Mouse (Mus musculus) embryo, embryonic 11.5 days (tissue): Measurements from ENCODE around the gene Wnk2.
A peak's percentile ranks its signal among the peaks of the same experiment; 100 is the strongest.

ENCODE experiments used
- DNase-seq: peaks from one replicate; pipeline ENCODE4 v3.0.0-alpha.2; 2012; ENCODE audit warnings: low read depth, low spot score

Gene Wnk2

DNA sequence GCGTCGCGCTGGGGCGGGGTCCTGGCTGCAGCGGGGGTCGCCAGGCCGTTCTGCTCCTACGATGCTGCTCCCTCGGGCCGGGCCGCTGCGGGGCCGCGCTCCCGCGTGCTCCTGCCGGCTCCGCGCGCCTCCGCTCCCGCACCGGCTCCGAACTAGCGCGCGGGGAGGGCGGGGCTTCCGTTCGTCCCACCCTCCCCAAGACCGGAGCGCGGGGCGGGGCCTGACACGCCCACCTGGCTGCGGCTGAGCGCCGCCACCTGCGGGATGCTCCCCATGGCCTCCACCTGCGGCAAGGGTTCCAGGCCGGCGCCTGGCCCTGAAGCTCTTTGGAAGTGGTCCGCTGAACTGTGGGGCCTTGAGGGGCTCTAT is at the start of gene Wnk2:
Gene Wnk2, minus strand, starts transcription at position 157 of the 369 bp plus-strand sequence.
- DNase-seq: no peak

DNA sequence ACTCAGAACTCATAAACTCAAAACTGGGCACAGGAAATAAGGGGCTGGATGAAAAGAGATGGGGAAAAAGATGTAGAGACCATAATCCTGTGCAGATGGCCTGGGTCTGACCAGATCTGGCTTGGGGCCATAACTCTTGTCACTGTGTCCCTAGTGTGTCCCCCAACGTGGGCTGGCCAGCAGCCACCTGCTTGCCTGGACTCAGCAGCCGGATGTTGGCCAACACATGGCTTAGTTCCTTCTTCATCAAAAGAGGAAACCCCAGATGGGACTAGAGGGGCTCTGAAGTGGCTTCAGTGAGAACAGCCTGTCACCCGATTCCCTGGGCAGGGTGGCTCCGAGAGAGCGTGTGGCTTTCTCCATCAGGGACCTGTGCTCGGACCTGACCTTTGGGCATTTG is 49.0 kb upstream of the Wnk2 start:
- no peak for DNase-seq

DNA sequence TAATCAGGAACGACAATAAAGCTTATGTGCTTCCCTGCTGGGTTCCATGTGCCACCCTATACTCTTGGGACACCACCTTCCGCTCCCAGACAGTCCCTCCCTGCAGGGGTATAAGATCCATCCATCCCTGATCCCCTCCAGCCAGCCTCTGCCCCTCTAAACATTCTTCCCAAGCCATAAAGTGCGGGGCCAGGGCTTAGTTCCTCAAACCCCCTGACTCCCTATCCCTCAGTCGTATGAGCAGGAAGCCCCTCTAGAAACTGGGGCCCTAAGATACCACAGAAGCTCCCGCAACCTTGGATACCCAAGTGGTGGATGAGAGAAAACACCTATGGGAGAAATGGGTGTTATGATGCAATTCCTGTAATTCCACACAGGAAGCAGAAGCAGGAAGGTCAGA is 48.4 kb upstream of the Wnk2 start:
- no peak for DNase-seq

DNA sequence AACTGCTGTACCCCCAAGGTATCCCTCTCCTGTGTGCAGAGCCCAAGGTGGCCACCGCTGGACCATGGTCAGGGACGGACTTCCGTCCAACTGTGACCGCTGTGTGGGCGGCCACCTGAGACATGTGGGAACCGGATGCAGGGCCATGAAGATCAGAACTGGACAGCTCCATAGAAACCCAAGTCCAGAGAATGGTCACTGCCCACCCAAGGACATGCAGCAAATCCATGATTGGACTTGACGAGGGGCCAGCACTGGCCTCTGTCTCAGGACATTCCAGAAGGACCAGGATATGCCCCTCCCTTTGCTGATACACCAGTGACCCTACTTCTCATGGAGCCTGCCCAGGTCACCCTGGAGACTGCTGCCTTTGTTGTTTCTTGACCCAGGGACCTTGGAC is 47.8 kb upstream of the Wnk2 start:
- no peak for DNase-seq

DNA sequence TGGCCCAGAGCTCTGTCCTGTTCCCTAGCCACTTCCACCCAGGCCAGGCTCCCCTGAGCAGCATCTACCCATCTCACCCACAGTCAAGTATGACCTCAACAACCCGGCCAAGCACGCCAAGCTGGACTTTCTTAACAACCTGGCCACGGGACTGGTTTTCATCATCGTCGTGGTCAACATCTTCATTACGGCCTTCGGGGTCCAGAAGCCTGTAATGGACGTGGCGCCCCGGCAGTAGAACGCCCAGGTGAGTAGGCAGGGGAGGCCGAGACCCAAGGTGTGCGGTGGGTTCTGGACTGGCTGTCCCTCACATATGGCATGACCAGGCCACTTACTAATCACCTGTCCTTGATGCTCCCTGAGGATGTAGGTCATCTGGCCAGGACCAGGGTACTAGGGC is 47.0 kb upstream of the Wnk2 start:
- DNase-seq: no peak

DNA sequence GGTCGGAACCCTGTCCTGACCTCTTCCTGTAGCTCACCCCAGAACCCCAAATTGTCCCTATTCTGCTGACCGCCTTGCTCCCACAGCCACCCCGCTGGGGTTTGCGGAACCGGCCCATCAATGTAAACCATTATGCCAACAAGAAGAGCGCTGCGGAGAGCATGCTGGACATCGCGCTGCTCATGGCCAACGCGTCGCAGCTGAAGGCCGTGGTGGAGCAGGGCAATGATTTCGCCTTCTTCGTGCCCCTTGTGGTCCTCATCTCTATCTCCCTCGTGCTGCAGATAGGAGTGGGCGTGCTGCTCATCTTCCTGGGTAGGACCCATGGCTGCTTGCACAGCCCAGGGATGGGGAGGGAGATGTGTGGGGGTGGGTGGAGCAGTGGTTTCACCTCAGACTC is 45.8 kb upstream of the Wnk2 start:
- DNase-seq: no peak

DNA sequence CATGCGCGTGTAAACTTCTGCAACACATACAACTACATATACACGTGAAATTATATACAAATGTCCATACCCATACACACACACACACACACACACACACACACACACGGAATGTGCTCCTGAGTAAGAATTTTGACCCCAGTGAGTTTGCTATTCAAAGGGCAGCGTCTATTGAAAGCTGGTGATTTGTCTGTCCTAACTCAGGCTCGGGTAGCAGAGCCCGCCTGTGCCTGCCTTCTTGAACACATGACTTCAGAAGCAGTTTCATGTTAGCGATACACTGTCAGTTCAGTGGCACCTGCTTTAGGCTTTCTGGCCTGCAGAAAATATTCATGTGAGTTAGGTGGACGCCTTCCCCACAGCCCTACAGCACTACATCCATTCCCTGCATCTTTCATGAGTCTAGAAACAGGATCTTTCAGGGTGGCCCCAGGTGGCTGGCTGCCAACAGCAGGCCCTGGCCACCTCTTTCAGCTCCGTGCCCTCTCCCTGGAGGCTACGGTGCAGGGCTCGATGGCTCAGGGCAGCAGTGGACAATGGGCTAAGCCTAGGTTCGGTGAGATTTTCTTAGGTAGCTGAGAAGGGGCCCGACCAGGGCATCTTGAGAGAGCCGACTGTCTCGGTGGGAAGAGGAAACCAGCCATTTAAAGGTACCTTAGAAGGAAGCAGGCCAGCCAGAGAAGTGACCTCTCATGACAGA is 44.5 kb upstream of the Wnk2 start:
- DNase-seq: no peak

DNA sequence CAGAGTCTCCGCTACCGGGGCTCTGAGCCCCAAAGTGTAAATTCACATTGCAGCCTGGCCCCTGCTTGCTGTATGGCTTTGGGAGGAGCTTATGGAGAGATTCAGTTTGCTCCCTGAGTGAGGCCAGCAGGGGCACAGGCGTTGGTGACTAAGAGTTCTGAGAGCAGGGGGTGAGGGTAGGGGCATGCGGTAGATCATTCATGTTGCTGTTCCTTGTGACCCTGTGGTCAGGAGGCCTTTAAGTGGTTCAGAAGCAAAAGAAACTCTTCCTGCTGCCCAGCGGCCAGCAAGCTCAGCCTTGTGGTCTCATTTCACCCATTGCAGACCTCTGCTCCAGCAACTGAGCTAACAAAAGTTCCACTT is 43.8 kb upstream of the Wnk2 start:
- DNase-seq: no peak

DNA sequence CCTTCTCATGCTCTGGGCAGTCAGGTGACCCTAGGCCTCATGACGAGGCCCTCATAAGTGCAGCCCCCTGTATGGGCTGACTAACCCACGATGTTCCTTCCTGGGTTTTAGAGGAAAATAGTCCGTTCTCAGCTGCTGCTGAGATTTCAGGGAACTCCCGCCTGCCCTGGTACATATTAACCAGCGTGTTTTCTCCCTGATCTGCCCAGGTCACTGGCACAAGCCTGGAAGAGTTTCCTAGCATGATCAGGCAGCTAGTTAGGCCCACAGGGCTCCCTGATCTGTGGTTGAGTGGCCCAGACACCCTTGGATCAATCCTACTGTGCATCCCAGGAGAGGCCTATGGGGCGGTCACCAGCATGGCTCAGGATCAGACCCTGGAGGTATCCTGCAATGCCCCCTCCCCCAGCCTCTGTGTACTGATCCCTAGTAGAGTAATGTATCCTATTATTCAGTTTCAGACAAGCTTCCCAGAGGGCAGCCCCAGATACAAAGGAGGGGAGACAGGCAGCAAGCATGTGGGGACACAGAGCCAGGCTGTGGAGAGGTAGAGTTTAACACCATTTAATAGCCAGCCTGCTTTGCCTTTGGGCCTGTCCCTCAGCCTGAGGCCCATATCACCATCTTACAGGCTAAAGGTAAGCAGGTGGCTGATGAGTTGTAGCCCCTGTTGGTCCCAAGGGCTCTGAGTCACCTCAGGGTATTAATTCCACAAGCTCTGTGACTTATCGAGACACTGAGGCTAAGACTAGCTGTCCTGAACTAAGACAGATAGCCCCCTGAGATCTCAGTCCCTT is 43.3 kb upstream of the Wnk2 start:
- no peak for DNase-seq

DNA sequence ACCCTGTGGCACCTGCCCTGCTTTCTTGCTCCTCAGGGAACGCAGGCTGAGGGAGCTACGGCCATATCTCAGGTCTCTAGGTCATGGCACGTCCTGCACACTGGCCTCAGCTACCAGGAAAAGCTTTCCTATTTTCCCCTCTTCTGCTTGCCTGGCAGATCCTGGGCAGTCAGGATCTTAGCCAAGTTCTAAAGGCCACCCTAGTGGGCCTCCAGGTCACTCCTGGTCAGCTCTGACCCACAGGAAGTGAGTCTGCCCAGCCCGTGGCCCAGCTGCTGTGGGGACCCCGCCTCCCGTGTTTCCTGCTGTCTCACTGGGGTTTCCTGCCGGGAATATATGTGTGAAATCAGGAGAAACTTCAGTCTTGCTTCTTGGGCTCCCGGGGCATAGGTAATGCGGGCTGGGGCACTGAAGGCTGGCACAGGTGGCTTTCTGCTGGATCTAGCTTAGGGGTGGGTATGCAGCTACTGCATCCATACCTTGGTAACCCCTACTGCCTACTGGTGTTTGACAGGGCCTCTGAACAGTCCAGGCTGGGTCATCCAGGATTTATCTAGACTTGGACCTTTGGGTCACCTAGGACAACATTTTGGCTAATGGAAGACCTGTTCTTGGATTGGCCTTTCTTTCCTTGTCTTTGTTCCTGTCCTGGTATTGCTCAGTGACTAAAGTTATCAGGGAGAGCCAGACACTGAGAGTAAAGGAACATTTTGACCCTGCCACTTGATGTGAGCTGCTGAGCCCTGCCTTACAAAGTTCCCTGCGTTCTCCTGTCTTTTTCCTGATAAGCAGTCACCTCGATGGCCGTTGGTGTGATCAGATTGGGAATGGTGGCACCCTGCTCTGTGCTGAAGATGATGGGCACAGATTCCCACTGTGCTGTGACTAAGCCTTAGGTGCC is 42.4 kb upstream of the Wnk2 start:
- no peak for DNase-seq

DNA sequence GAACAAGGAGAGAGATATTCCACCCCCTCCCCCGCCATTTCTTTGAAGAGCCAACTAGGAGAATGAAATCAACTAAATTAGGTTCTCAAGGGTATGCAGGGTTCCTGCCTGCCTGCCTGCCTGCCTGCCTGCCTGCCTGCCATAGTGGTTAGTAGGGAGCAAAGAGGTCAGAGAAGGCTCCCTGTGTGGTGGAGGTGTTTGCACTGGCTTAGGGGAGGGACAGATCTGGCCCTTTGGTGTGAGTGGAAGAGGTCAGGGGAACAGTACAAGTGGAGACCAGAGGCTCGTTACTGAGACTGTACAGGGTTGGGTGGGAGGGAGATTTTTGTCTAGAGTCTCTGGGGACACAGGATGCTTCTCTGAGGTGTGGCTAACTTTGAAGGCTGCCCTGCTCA is 41.1 kb upstream of the Wnk2 start:
- DNase-seq: no peak

DNA sequence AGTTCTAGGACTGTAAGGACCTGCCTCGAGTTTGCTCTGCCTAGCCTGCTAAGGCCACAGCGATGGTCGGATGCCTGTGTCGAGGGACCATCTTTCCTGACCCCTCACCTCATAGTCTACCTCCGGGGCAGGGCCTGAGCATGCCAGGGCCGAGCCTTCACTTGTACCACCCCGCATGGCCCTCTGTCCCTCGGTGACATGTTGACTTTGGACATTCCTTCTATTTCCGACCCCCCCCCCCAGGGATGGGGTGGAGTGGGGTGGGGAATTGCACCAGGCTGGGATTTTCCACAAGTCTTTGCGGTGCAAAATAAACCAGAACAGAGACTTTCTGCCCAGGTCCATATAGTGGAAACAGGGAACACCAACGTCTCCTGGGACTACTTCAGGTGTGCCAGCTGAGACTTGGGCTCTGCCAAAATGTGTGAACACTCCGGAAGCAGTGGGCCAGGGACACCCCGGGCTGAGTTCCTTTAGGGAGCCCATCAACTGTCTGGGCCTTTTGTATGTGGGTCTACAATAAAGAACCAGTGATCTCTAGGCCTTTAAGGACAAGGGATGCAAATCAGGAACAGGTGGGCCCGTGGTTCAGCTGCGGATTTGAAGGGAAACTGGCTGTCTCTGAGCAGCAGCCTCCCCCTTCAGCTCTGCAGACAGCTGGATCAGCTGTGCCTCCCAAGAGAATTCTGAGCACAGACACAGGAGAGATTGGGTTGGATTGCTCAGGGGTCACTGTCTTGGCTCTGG is 40.6 kb upstream of the Wnk2 start:
- DNase-seq: no peak

DNA sequence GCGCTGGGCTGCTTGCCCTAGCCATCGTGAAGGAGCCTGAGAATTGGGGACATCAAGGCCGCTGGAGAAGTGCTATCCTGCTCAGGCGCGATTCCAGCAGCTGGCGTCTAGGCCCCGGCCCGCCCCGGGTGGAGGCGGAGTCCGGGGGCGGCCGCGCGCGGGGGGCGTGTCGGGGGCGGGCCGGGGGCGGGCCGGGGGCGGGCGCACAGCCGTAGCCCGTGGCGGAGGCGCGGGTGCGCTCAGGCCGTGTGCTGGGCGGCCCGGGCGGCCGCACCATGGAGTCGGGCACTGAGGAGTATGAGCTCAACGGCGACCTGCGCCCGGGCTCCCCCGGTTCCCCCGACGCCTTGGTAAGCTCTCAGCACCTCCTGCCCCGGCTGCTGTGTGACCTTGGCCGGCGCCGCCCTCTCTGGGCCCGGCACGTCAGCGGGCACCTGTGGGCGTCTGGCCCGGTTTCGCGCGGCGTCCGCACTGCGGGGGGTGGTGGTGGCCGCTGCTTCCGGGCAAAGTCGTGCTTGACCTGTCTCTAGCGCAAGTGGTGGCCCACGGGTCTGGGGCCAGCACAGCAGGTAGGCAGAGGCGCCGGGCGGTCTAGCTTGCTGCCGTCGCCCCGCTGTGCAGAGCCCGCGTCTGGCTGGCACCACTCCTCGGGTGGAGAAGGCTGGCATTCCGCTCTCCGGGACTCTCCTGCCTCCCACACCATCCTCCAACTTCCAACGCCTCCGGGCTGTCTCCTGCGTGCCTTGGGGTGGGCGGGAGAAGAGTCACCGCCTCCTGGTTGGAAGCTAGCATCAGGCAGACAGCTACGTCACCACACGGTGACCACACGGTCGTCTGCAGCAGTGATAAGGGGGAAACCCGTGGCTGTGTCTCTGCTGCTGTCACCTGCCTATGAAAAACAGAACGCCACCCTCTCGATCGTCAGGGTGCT is 39.7 kb upstream of the Wnk2 start, which contains the start of gene Ninj1:
Gene Ninj1, plus strand, starts transcription at position 198 of the 931 bp plus-strand sequence.
- peak; percentile 55 for DNase-seq

DNA sequence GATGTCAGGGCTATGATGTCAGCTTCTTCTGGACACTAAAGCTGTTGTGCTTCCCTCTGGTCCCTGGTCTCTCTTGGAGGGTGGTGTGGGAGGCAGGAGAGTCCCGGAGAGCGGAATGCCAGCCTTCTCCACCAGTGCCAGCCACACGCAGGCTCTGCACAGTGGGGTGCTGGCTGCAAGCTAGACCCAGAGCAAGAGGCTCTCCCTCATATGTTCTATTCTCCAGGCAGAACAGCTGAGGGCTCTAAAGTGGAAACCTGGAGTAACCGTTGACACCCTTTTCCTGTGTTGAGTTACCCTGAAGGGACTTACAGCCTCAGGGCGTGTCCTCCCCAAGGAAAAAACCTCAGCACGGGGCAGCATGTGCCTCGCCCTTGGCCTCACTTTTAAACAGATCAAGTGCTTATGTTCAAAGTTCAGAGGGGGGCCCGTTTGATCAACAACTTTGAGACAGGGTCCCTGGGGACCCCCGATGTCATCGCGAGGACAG is 39.0 kb upstream of the Wnk2 start:
- DNase-seq: no peak

DNA sequence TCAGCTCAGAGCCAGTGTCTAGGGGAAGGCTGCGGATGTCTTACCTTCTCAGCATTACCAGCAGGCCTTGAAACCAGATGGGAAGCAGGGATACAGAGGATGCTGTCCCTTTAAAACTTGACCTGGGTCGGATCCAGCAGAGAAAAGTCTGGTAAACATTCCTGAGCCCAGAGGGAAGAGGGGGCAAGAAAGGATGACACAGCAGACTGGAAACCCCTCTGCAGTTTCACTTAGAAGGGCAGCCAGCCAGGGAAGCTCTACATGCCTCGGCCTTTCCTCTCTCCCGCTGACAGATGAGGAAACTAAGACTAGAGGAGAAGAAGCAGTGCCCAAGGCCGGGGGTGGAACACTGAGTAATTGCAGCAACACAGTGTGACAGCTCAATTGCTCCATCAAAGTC is 35.8 kb upstream of the Wnk2 start:
- no peak for DNase-seq

DNA sequence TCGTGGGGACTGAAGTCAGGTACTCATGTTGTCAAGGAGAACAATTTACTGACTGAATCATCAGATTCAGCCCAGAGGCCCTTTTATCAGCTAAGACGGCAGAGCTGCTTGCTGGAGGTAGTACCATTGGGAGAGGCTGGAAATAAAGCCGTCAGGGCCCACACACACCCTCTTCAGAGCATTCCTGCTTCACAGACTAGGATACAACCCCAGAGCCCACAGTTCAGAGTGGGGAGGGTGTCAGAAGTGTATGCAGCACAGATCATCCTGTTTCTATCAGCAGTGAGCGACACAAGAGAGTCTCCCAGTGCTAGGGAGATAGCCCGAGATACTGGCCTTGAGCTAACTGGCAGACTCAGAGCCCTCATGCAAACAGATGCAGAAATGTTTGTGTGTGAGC is 35.3 kb upstream of the Wnk2 start:
- DNase-seq: no peak

DNA sequence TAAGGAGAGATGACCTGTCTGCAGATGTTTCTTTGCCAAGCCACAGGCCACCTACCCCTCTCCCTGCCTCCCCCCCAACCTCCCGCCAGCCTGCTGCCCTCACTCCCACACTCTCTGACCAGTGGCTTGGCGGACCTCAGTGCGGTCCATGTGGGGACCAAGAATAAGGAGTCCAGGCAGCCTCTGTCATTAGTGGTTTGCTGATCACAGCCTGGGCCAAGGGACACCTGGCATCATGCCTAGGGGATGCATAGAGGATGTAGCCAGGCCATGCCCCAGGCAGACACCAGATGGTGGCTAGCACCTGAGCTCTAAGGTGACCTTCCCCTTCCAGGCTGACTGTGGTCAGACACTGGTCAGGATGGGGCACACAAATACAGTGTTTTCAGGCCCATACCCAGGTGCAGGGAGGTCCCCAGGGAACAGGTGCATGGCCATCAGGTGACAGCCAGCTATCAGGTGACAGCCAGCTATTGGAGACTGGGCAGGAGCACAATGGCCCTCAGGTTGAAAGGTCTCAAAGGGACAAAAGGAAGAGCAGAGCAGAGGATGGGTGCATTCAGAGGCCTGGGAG is 33.7 kb upstream of the Wnk2 start:
- no peak for DNase-seq

DNA sequence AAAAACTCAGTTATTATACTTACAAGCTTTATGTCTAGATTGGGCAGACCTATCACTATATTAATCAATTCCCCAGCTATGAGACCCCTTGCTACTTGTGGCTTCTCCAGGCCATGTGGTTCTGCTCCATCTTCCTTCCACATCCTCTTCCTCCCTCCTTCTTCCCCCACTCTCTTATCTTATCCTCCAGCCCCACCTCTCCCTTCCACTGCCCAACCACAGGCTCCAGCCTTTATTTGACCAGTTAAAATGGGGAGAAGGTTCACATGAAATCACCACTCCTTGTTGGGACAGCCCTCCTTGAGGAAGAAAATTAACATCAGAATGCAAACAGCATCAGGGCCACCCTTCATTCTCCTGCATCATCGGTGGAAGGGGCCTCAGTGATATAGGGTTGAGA is 32.9 kb upstream of the Wnk2 start:
- no peak for DNase-seq

DNA sequence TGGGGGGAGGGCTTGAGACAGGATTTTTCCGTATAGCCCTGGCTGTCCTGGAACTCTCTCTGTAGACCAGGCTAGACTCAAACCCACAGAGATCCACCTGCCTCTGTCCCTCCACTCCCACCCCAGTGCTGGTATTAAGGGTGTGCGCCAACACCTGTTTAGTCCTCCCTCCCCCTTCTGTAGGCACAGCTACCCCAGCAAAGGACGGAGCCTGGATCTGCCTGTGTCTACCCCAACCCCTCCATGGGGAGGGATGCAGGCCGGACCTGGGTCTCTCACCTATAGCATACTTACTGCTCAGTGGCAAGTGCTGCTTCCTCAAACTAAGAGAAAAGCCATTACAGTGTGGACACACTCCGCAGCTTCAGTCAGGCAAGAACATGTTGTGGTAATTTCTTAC is 32.5 kb upstream of the Wnk2 start:
- no peak for DNase-seq
